Mouse (Mus musculus): ENCODE data around the gene Amh. TPM values are rescaled to one million over a fixed set of nuclear protein-coding genes. Genes with fewer than 3 reads are reported as not detected.

Gene Amh
- polyA plus RNA-seq, 1 experiment from 2014 or later, result not detected

DNA sequence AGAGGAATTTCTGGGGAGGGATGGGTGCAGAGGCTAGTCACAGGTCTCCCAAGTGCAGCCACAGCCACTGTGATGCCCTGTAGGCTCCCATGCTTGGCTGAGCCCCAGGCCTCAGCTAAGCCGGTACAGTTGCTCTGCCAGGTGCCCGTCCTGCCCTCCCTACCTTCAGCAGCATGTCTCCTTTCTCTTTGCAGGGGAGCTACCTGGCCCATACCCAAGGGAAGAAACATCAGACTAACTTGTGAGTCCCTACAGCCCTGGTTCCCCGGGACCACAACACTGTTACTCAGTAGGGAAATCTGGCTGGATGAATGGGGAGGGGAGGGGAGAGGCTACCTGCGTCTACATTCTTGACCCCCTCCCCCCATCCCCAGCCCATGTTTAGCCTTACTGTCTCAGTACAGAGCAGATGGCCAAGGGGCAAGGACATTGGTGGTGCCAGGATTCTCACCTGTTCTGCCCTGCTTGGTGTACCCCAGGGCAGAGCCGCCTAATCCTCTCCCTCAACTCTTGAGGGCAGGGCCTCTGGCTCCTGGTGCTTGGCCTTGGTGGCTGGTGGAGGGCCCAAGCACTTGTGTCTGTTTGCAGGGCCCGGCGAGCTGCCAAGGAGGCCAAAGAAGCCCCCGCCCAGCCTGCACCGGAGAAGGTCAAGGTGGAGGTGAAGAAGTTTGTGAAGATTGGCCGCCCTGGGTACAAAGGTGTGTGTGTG is 2.7 kb upstream of the Amh start:
- Histone ChIP-seq H3K4me3 (replicated peaks) (no peak overlapping the region), H3K4me1 (peaks cover 37% of the 10 kb centered on the region), H3K27ac (no peak overlapping the region), H3K27me3 (peaks cover 18% of the 10 kb centered on the region), H3K9me3 (no peaks in the 10 kb centered on the region), H3K36me3 (replicated peaks) (peaks cover 61% of the 10 kb centered on the region), H3K9ac (no peak overlapping the region), H3K4me2 (no peak overlapping the region)
- 92% methylated on average over 10 of the region's 10 CpGs for WGBS
- ATAC-seq (ENCODE audit: low FRiP score), result no peak

- Histone ChIP-seq H3K36me3 (replicated peaks) (peaks cover 61% of the 10 kb centered on the region), H3K4me3 (replicated peaks) (no peak overlapping the region), H3K9me3 (no peaks in the 10 kb centered on the region), H3K9ac (no peak overlapping the region), H3K27ac (no peak overlapping the region), H3K4me1 (peaks cover 43% of the 10 kb centered on the region), H3K27me3 (peaks cover 24% of the 10 kb centered on the region), H3K4me2 (no peak overlapping the region)
- no peak for ATAC-seq (ENCODE audit: low FRiP score)
- WGBS, result 89% methylated on average over 3 of the region's 3 CpGs
Measured at GRCm38 (mm10) chr10:80802996-80803395, 2.0 kb upstream of the Amh start.

GRCm38 (mm10) chr10:80804340-80804739 is 703 bp upstream of the Amh start:
- Histone ChIP-seq H3K9ac (no peak overlapping the region), H3K36me3 (replicated peaks) (peaks cover 61% of the 10 kb centered on the region), H3K27me3 (peaks cover 38% of the 10 kb centered on the region), H3K4me3 (replicated peaks) (no peak overlapping the region), H3K4me1 (peaks cover 54% of the 10 kb centered on the region), H3K4me2 (no peak overlapping the region), H3K27ac (no peak overlapping the region), H3K9me3 (no peaks in the 10 kb centered on the region)
- 88% methylated on average over 2 of the region's 2 CpGs for WGBS
- ATAC-seq (ENCODE audit: low FRiP score), result no peak

GRCm38 (mm10) chr10:80805322-80805721 is 279 bp downstream of the Amh start:
- Histone ChIP-seq H3K4me2 (no peak overlapping the region), H3K4me1 (peaks cover 50% of the 10 kb centered on the region), H3K4me3 (replicated peaks) (no peak overlapping the region), H3K27me3 (peaks cover 47% of the 10 kb centered on the region), H3K9me3 (no peaks in the 10 kb centered on the region), H3K36me3 (replicated peaks) (peaks cover 57% of the 10 kb centered on the region), H3K27ac (no peak overlapping the region), H3K9ac (no peak overlapping the region)
- 81% methylated on average over 5 of the region's 5 CpGs for WGBS
- no peak for ATAC-seq (ENCODE audit: low FRiP score)

DNA sequence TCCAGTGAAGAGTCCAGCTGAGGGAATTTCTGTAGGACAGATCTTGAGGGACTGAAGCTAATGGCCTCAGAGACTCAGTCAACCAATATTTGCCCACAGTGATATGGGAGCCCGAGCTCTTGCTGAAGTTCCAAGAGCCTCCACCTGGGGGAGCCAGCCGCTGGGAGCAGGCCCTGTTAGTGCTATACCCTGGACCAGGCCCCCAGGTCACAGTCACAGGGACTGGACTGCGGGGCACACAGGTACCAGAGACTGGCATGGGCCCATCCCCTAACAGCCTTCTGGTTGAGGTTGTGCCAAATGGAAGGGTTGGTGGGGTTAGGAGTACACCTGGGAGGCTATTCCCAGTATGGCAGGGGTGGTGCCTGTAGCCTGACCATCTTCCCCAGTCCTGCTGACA is 882 bp downstream of the Amh start:
- Histone ChIP-seq H3K36me3 (replicated peaks) (peaks cover 51% of the 10 kb centered on the region), H3K9me3 (no peaks in the 10 kb centered on the region), H3K9ac (peak overlapping the region; percentile 13; the same call in 1 of the 2 replicates), H3K4me3 (replicated peaks) (no peak overlapping the region), H3K27ac (no peak overlapping the region), H3K4me1 (peaks cover 47% of the 10 kb centered on the region), H3K27me3 (peaks cover 53% of the 10 kb centered on the region), H3K4me2 (no peak overlapping the region)
- ATAC-seq (ENCODE audit: low FRiP score), result peak; percentile 32
- 25% methylated on average over 3 of the region's 3 CpGs for WGBS

DNA sequence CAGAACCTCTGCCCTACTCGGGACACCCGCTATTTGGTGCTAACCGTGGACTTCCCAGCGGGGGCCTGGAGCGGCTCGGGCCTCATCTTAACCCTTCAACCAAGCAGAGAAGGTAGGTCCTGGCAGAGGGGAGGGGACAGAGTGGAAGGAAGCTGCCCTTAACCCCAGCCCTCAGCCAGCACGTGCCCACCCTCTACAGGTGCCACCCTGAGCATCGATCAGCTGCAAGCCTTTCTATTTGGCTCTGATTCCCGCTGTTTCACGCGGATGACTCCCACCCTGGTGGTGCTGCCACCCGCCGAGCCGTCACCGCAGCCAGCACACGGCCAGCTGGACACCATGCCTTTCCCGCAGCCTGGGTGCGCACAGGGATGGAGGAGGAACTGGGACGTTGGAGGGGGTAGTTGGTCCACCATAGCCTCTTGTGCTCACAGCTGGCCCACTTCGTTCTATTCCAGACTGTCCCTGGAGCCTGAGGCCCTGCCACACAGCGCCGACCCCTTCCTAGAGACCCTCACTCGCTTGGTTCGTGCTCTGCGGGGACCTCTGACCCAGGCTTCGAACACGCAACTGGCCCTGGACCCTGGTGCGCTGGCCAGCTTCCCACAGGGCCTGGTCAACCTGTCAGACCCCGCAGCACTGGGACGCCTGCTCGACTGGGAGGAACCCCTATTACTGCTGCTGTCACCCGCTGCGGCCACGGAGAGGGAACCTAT is 1.5 kb downstream of the Amh start:
- Histone ChIP-seq H3K36me3 (replicated peaks) (peaks cover 45% of the 10 kb centered on the region), H3K27me3 (peaks cover 57% of the 10 kb centered on the region), H3K4me1 (peaks cover 47% of the 10 kb centered on the region), H3K9me3 (no peaks in the 10 kb centered on the region), H3K4me2 (peak overlapping the region; percentile 95), H3K9ac (peak overlapping the region; percentile 66), H3K4me3 (replicated peaks) (peak overlapping the region; percentile 52), H3K27ac (peak overlapping the region; percentile 75)
- 44% methylated on average over 34 of the region's 34 CpGs for WGBS
- ATAC-seq (ENCODE audit: low FRiP score), result peak; percentile 13; the same call in 1 of the 2 replicates

DNA sequence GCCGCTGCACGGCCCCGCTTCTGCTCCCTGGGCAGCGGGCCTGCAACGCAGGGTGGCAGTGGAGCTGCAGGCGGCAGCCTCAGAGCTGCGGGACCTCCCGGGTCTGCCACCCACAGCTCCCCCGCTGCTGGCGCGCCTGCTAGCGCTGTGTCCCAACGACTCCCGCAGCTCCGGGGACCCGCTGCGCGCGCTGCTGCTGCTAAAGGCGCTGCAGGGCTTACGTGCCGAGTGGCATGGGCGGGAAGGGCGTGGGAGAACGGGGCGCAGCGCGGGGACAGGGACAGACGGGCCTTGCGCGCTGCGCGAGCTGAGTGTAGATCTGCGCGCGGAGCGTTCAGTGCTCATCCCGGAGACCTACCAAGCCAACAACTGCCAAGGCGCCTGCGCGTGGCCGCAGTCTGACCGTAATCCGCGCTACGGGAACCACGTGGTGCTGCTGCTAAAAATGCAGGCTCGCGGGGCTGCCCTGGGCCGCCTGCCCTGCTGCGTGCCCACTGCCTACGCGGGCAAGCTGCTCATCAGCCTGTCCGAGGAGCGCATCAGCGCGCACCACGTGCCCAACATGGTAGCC is 2.1 kb downstream of the Amh start:
- H3K27ac ChIP-seq, result peak overlapping the region; percentile 75
- H3K9ac ChIP-seq, result peak overlapping the region; percentile 66
- ATAC-seq (ENCODE audit: low FRiP score), result peak; percentile 85
- H3K4me1 ChIP-seq, result peaks cover 47% of the 10 kb centered on the region
- WGBS, result 1% methylated on average over 55 of the region's 58 CpGs
- H3K4me3 ChIP-seq (replicated peaks), result peak overlapping the region; percentile 52
- H3K27me3 ChIP-seq, result peaks cover 57% of the 10 kb centered on the region
- H3K36me3 ChIP-seq (replicated peaks), result peaks cover 38% of the 10 kb centered on the region
- H3K9me3 ChIP-seq, result no peaks in the 10 kb centered on the region
- H3K4me2 ChIP-seq, result peak overlapping the region; percentile 95

DNA sequence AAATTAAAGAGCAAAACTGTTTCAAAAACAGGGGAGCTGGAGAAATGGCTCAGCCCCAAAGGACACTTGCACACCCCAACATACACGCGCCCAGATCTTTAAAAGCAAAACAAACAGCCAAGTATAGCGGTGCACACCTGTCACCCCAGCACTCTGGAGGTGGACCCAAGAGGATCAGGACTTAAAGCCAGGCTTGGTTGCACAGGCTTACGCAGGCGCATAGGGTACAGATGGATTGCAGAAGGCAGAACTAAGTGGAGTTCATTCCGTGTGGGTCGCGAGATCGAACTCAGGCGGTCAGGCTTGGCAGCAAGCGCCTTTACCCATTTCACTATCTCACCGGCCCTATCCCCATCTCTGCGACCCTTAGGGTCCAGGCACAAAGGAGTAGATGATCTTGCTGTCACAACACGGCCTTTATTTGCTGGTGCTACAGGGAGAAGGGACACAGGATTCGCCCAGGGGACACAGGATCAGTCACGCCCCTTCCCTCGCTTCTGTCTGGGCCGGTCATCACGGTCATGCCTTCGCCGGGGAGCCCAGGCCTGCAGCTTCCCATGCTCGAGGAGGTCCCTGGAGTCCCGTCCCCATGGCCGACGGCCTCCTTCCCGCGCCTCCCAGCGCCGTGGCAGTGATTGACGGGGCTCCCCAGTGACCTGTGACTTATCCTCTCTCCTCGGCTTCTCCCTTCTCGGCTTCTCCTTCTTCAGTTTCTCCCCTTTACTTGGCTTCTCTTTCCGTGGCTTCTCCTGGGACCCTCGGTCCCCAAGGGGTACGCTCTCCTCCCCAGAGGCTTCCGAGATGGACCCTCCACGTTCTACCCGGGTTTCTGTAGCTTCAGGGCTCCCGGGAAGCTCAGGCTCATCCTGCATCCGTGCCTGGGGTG is 3.3 kb downstream of the Amh start:
- ATAC-seq (ENCODE audit: low FRiP score), result no peak
- Histone ChIP-seq H3K27me3 (peaks cover 67% of the 10 kb centered on the region), H3K27ac (no peak overlapping the region), H3K9me3 (no peaks in the 10 kb centered on the region), H3K4me3 (replicated peaks) (peak overlapping the region; percentile 3; the same call in 1 of the 2 replicates), H3K4me1 (peaks cover 47% of the 10 kb centered on the region), H3K9ac (peak overlapping the region; percentile 31), H3K4me2 (peak overlapping the region; percentile 31), H3K36me3 (replicated peaks) (peaks cover 26% of the 10 kb centered on the region)
- WGBS, result 13% methylated on average over 40 of the region's 40 CpGs

GRCm38 (mm10) chr10:80808985-80809632 is 4.1 kb downstream of the Amh start:
- Histone ChIP-seq H3K4me2 (peak overlapping the region; percentile 31), H3K27me3 (peaks cover 70% of the 10 kb centered on the region), H3K27ac (no peak overlapping the region), H3K9ac (peak overlapping the region; percentile 31; the same call in 1 of the 2 replicates), H3K4me1 (peaks cover 47% of the 10 kb centered on the region), H3K9me3 (no peaks in the 10 kb centered on the region), H3K36me3 (replicated peaks) (peaks cover 19% of the 10 kb centered on the region), H3K4me3 (replicated peaks) (peak overlapping the region; percentile 3; the same call in 1 of the 2 replicates)
- no peak for ATAC-seq (ENCODE audit: low FRiP score)
- WGBS, result 8% methylated on average over 18 of the region's 18 CpGs

- Histone ChIP-seq H3K4me3 (replicated peaks) (peak overlapping the region; percentile 16; the same call in 1 of the 2 replicates), H3K27ac (no peak overlapping the region), H3K36me3 (replicated peaks) (peaks cover 9% of the 10 kb centered on the region), H3K4me1 (peaks cover 47% of the 10 kb centered on the region), H3K9ac (peak overlapping the region; percentile 21; the same call in 1 of the 2 replicates), H3K9me3 (no peaks in the 10 kb centered on the region), H3K27me3 (peaks cover 70% of the 10 kb centered on the region), H3K4me2 (peak overlapping the region; percentile 31; the same call in 1 of the 2 replicates)
- no peak for ATAC-seq (ENCODE audit: low FRiP score)
- 6% methylated on average over 20 of the region's 20 CpGs for WGBS
Measured at GRCm38 (mm10) chr10:80810084-80810483, 5.0 kb downstream of the Amh start.

- Histone ChIP-seq H3K27me3 (peaks cover 51% of the 10 kb centered on the region), H3K4me2 (no peak overlapping the region), H3K36me3 (replicated peaks) (no peaks in the 10 kb centered on the region), H3K27ac (no peak overlapping the region), H3K9ac (no peak overlapping the region), H3K4me3 (replicated peaks) (no peak overlapping the region), H3K4me1 (peaks cover 26% of the 10 kb centered on the region), H3K9me3 (no peaks in the 10 kb centered on the region)
- no peak for ATAC-seq (ENCODE audit: low FRiP score)
- 64% methylated on average over 5 of the region's 5 CpGs for WGBS
Measured at GRCm38 (mm10) chr10:80812391-80813041, 7.5 kb downstream of the Amh start.

Data from forebrain, embryonic 12.5 days (tissue).